In the genomic region with DNA sequence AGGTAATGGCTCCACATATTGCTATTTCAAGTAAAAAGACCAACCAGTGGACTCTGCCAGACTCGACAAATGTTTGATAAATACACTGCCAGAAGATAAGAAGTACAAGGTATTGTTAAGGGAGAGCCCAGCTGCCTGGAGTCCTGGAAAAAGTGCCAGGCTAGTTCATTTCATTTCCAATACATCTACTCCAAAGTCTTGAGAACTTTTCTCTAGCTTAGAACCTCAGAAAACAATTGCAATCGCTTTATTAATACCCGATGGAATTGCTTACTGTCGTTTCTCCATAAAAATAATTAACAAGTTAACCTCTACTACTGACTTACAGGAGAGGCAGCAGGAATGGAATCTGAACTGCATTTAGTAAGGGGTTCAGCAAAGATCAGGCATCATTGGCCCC, we compare ENCODE assay signal across 10 mouse cellular contexts. TPM values are rescaled to one million over a fixed set of nuclear protein-coding genes. Genes with fewer than 3 reads are reported as not detected.
DNase-seq lines count a peak whose midpoint lies in the region; ATAC-seq lines count a peak whose summit lies in the region.
"Had no signal": no experiment of that assay in that cellular context is flagged by ENCODE, and none has a peak within 500 bp of the region (broad histone marks: within the 10 kb centered on the region; RNA-seq: fewer than 3 reads in every experiment).

No protein-coding gene starts in this region.

- DNase-seq in kidney, postnatal 36 days, result no peak
- DNase-seq in forebrain, embryonic 10.5 days (ENCODE audit: extremely low spot score, low spot score), result no peak
- no peak for DNase-seq in limb, embryonic 10.5 days (ENCODE audit: low spot score)
- no peak for DNase-seq in adrenal gland, adult 8-10 months
- no peak for DNase-seq in right cerebral cortex, postnatal 10 days (ENCODE audit: low spot score in 2 of 2)
- DNase-seq in gastrocnemius, adult 8-10 months (ENCODE audit: low spot score in 2 of 2), result no peak
- DNase-seq: retina, postnatal 1 day; thymus, postnatal 4 days had no signal

- no peaks in the 10 kb centered on the region for H3K9me3 ChIP-seq in kidney, embryonic 15.5 days (replicated peaks)
- H3K9me3 ChIP-seq in forebrain, embryonic 10.5 days, result no peaks in the 10 kb centered on the region
- no peaks in the 10 kb centered on the region for H3K9me3 ChIP-seq in limb, embryonic 10.5 days (replicated peaks)
- H3K9me3 ChIP-seq in neural tube, embryonic 12.5 days, result no peaks in the 10 kb centered on the region

- peak overlapping the region; percentile 70 for H3K9ac ChIP-seq in kidney, embryonic 15.5 days
- H3K9ac ChIP-seq in neural tube, embryonic 12.5 days, result no peak overlapping the region

- H3K4me2 ChIP-seq in kidney, embryonic 15.5 days, result peak overlapping the region; percentile 94
- peak overlapping the region; percentile 93 for H3K4me2 ChIP-seq in neural tube, embryonic 12.5 days (replicated peaks)

- H3K36me3 ChIP-seq in kidney, embryonic 15.5 days, result no peaks in the 10 kb centered on the region
- H3K36me3 ChIP-seq in forebrain, embryonic 10.5 days (replicated peaks), result no peaks in the 10 kb centered on the region
- no peaks in the 10 kb centered on the region for H3K36me3 ChIP-seq in limb, embryonic 10.5 days
- H3K36me3 ChIP-seq in neural tube, embryonic 12.5 days, result no peaks in the 10 kb centered on the region

- no peak for ATAC-seq in kidney, embryonic 15.5 days (replicated peaks; ENCODE audit: low FRiP score)
- no peak for ATAC-seq in neural tube, embryonic 12.5 days (ENCODE audit: low FRiP score, low read depth)

- peaks cover 23% of the 10 kb centered on the region for H3K27me3 ChIP-seq in kidney, embryonic 15.5 days
- H3K27me3 ChIP-seq in forebrain, embryonic 10.5 days (ENCODE audit: poor library complexity, severe bottlenecking), result peaks cover 49% of the 10 kb centered on the region
- peaks cover 35% of the 10 kb centered on the region for H3K27me3 ChIP-seq in limb, embryonic 10.5 days (ENCODE audit: low read depth, poor library complexity, severe bottlenecking)
- H3K27me3 ChIP-seq in neural tube, embryonic 12.5 days (replicated peaks), result peaks cover 22% of the 10 kb centered on the region

- H3K27ac ChIP-seq in kidney, embryonic 15.5 days, result no peak overlapping the region
- peak overlapping the region; percentile 96 for H3K27ac ChIP-seq in forebrain, embryonic 10.5 days
- H3K27ac ChIP-seq in limb, embryonic 10.5 days, result no peak overlapping the region
- no peak overlapping the region for H3K27ac ChIP-seq in neural tube, embryonic 12.5 days

- peaks cover 21% of the 10 kb centered on the region for H3K4me1 ChIP-seq in kidney, embryonic 15.5 days
- peaks cover 67% of the 10 kb centered on the region for H3K4me1 ChIP-seq in forebrain, embryonic 10.5 days
- peaks cover 36% of the 10 kb centered on the region for H3K4me1 ChIP-seq in limb, embryonic 10.5 days
- H3K4me1 ChIP-seq in neural tube, embryonic 12.5 days, result peaks cover 22% of the 10 kb centered on the region

- 6% methylated on average over 4 of the region's 4 CpGs for WGBS in kidney, embryonic 15.5 days
- 5% methylated on average over 4 of the region's 4 CpGs for WGBS in forebrain, embryonic 10.5 days
- WGBS in limb, embryonic 10.5 days, result 6% methylated on average over 4 of the region's 4 CpGs
- 8% methylated on average over 4 of the region's 4 CpGs for WGBS in neural tube, embryonic 12.5 days

- H3K4me3 ChIP-seq in kidney, embryonic 15.5 days (replicated peaks), result peak overlapping the region; percentile 67
- peak overlapping the region; percentile 83 for H3K4me3 ChIP-seq in forebrain, embryonic 10.5 days
- peak overlapping the region; percentile 83 for H3K4me3 ChIP-seq in limb, embryonic 10.5 days
- peak overlapping the region; percentile 83 for H3K4me3 ChIP-seq in neural tube, embryonic 12.5 days

RNA-seq across cellular contexts. Expression of a gene that starts 1.7 kb away (rescaled TPM):
- polyA plus RNA-seq in kidney, embryonic 15.5 days (2015; fragmentation: Nextera tagmentation; extraction: Ambion mirVana), result 22.3 and 26.2 TPM in 2 replicates
- polyA plus RNA-seq in forebrain, embryonic 10.5 days (2016; fragmentation: Nextera tagmentation; extraction: Ambion mirVana), result 39.0 and 41.4 TPM in 2 replicates
- 39.7 and 48.5 TPM in 2 replicates for polyA plus RNA-seq in limb, embryonic 10.5 days (2016; fragmentation: Nextera tagmentation; extraction: Ambion mirVana)
- 34.4 and 36.8 TPM in 2 replicates for polyA plus RNA-seq in neural tube, embryonic 12.5 days (2016; fragmentation: Nextera tagmentation; extraction: Ambion mirVana)
- total RNA-seq in adrenal gland, adult 8-10 months (2022), result 1 to 10 TPM; 4.5 to 9.7 (median 7.0) TPM
- 10 to 100 TPM; 10.5 to 12.2 (median 11.8) TPM for total RNA-seq in gastrocnemius, adult 8-10 months (2022)
